In the genomic region with DNA sequence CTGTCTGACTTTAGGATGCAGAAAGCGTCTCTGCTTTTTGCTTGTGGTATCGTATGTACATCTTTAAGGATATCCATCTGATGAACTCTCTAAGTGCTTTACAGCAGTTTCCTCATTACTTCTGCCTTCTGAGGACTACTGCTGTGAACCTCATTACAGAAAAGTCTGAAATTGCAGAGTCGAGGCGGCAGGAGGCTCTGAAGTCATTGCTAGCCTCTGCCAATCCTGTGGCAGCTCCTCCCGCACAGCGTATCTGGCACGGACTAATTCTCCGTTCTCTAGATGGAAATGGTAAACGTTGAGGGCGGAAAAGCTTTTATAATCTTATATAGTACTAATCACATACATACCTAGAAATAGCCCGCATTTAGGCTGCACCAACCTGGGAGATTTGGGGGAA, we compare ENCODE assay signal across 15 mouse cellular contexts.
A peak's percentile ranks its signal among the peaks of the same experiment; 100 is the strongest.
DNase-seq lines count a peak whose midpoint lies in the region; ATAC-seq and TF ChIP-seq lines count a peak whose summit lies in the region.
"Had no signal": no experiment of that assay in that cellular context is flagged by ENCODE, and none has a peak within 500 bp of the region (broad histone marks: within the 10 kb centered on the region; RNA-seq: fewer than 3 reads in every experiment).

No protein-coding gene starts in this region.

- H3K27me3 ChIP-seq in hindbrain, embryonic 14.5 days (ENCODE audit: control insufficient read depth, insufficient read depth, low read length) = no peaks in the 10 kb centered on the region
- H3K27me3 ChIP-seq in hindbrain, embryonic 11.5 days (ENCODE audit: control insufficient read depth, insufficient read depth, low read length) = no peaks in the 10 kb centered on the region
- no peaks in the 10 kb centered on the region for H3K27me3 ChIP-seq in hindbrain, postnatal 0 days (ENCODE audit: insufficient read depth, low read length)
- no peaks in the 10 kb centered on the region for H3K27me3 ChIP-seq in limb, embryonic 14.5 days (ENCODE audit: control insufficient read depth, insufficient read depth, low read length)
- H3K27me3 ChIP-seq: CH12.LX; heart, embryonic 15.5 days; limb, embryonic 15.5 days had no signal

- no peak overlapping the region for H3K4me3 ChIP-seq in hindbrain, embryonic 14.5 days (replicated peaks; ENCODE audit: low read length)
- no peak overlapping the region for H3K4me3 ChIP-seq in hindbrain, embryonic 11.5 days (ENCODE audit: low read depth, low read length)
- no peak overlapping the region for H3K4me3 ChIP-seq in hindbrain, postnatal 0 days (ENCODE audit: low read length)
- no peak overlapping the region for H3K4me3 ChIP-seq in limb, embryonic 14.5 days (replicated peaks; ENCODE audit: low read length)
- H3K4me3 ChIP-seq: heart, embryonic 15.5 days; limb, embryonic 15.5 days; myocyte had no signal

- 0 out of 2 replicates have a peak, but pooled peaks cover 7% of the 10 kb centered on the region for H3K9me3 ChIP-seq in hindbrain, embryonic 14.5 days (ENCODE audit: control insufficient read depth, low read length)
- H3K9me3 ChIP-seq in hindbrain, embryonic 11.5 days (ENCODE audit: control insufficient read depth, low read length) = no peaks in the 10 kb centered on the region
- H3K9me3 ChIP-seq in hindbrain, postnatal 0 days (ENCODE audit: low read length) = no peaks in the 10 kb centered on the region
- no peaks in the 10 kb centered on the region for H3K9me3 ChIP-seq in limb, embryonic 14.5 days (ENCODE audit: control insufficient read depth, low read length)
- H3K9me3 ChIP-seq: heart, embryonic 15.5 days; limb, embryonic 15.5 days had no signal

- WGBS in hindbrain, embryonic 14.5 days = 68% methylated on average over 11 of the region's 11 CpGs
- WGBS in hindbrain, embryonic 11.5 days = 92% methylated on average over 11 of the region's 11 CpGs
- WGBS in hindbrain, postnatal 0 days = 52% methylated on average over 11 of the region's 11 CpGs
- WGBS in limb, embryonic 14.5 days = 25% methylated on average over 11 of the region's 11 CpGs

- no peak overlapping the region for H3K9ac ChIP-seq in hindbrain, embryonic 14.5 days
- no peak overlapping the region for H3K9ac ChIP-seq in hindbrain, embryonic 11.5 days (ENCODE audit: low read depth, low read length)
- no peak overlapping the region for H3K9ac ChIP-seq in hindbrain, postnatal 0 days (replicated peaks; ENCODE audit: low read length)
- no peak overlapping the region for H3K9ac ChIP-seq in limb, embryonic 14.5 days (ENCODE audit: low read depth, low read length, severe bottlenecking)
- H3K9ac ChIP-seq: heart, embryonic 15.5 days; limb, embryonic 15.5 days had no signal

- H3K36me3 ChIP-seq in hindbrain, embryonic 14.5 days (replicated peaks; ENCODE audit: control insufficient read depth, insufficient read depth) = no peaks in the 10 kb centered on the region
- no peaks in the 10 kb centered on the region for H3K36me3 ChIP-seq in hindbrain, embryonic 11.5 days (ENCODE audit: control insufficient read depth, insufficient read depth, low read length)
- no peaks in the 10 kb centered on the region for H3K36me3 ChIP-seq in hindbrain, postnatal 0 days (ENCODE audit: insufficient read depth, low read length)
- peaks cover 15% of the 10 kb centered on the region for H3K36me3 ChIP-seq in limb, embryonic 14.5 days (ENCODE audit: control insufficient read depth, insufficient read depth, low read length)

- peak; percentile 35 for DNase-seq in hindbrain, embryonic 14.5 days (ENCODE audit: low spot score)
- DNase-seq in hindbrain, embryonic 11.5 days (ENCODE audit: low spot score) = no peak
- DNase-seq in cerebellum, postnatal 25 days = peak; percentile 39 to 51
- peak; percentile 64 for DNase-seq in hindbrain, postnatal 0 days (ENCODE audit: low spot score)
- DNase-seq in limb, embryonic 14.5 days (ENCODE audit: low spot score) = peak; percentile 46
- no peak for DNase-seq in embryo, embryonic 10.5 days (ENCODE audit: low spot score)
- no peak for DNase-seq in kidney, adult 11 months
- DNase-seq in heart, postnatal 4 days = no peak
- DNase-seq: adrenal gland, postnatal 14 days; kidney, adult 8-10 months; lung, postnatal 14 days had no signal

- no peaks in the 10 kb centered on the region for H3K4me1 ChIP-seq in hindbrain, embryonic 14.5 days (replicated peaks; ENCODE audit: control insufficient read depth, insufficient read depth, low read length)
- no peaks in the 10 kb centered on the region for H3K4me1 ChIP-seq in hindbrain, embryonic 11.5 days (replicated peaks; ENCODE audit: control insufficient read depth, insufficient read depth, low read length)
- H3K4me1 ChIP-seq in hindbrain, postnatal 0 days (ENCODE audit: insufficient read depth, low read length) = no peaks in the 10 kb centered on the region
- H3K4me1 ChIP-seq in limb, embryonic 14.5 days (ENCODE audit: control insufficient read depth, insufficient read depth, low read length) = peaks cover 8% of the 10 kb centered on the region

- H3K4me2 ChIP-seq in hindbrain, embryonic 14.5 days (replicated peaks) = no peak overlapping the region
- H3K4me2 ChIP-seq in hindbrain, embryonic 11.5 days (replicated peaks; ENCODE audit: low read depth, low read length) = no peak overlapping the region
- H3K4me2 ChIP-seq in hindbrain, postnatal 0 days (ENCODE audit: low read depth, low read length) = peak overlapping the region; percentile 10; the same call in 1 of the 2 replicates
- no peak overlapping the region for H3K4me2 ChIP-seq in limb, embryonic 14.5 days (replicated peaks; ENCODE audit: low read depth, low read length, severe bottlenecking)
- H3K4me2 ChIP-seq: heart, embryonic 15.5 days; limb, embryonic 15.5 days had no signal

- no peak for TF ChIP-seq POLR2A in limb, embryonic 14.5 days (IDR thresholded peaks at IDR 0.05; ENCODE audit: borderline replicate concordance, extremely low read depth, insufficient read depth, insufficient read length)

- no peak for ATAC-seq in hindbrain, embryonic 14.5 days (ENCODE audit: low FRiP score)
- ATAC-seq in hindbrain, embryonic 11.5 days (ENCODE audit: low FRiP score) = no peak
- peak; percentile 70; the same call in 1 of the 2 replicates for ATAC-seq in hindbrain, postnatal 0 days
- ATAC-seq in limb, embryonic 14.5 days (ENCODE audit: low FRiP score, low read depth) = no peak

- no peak overlapping the region for H3K27ac ChIP-seq in hindbrain, embryonic 14.5 days
- H3K27ac ChIP-seq in hindbrain, embryonic 11.5 days (ENCODE audit: low read depth, low read length) = no peak overlapping the region
- H3K27ac ChIP-seq in hindbrain, postnatal 0 days = 0 out of 2 replicates have a peak overlapping the region, but pooled peaks have one; percentile 0
- H3K27ac ChIP-seq in limb, embryonic 14.5 days (replicated peaks; ENCODE audit: low read depth, low read length) = no peak overlapping the region
- H3K27ac ChIP-seq: heart, embryonic 15.5 days; limb, embryonic 15.5 days had no signal

- no peak for TF ChIP-seq CTCF in hindbrain, postnatal 0 days (IDR thresholded peaks at IDR 0.05; ENCODE audit: low read depth)

Comparison
In these comparisons a context has a peak if more than half of its experiments do, and no peak if none do; other contexts are left out.
1. DNase-seq: peak in hindbrain, embryonic 14.5 days (single experiment), cerebellum, postnatal 25 days (2 of 2), hindbrain, postnatal 0 days (single experiment) and limb, embryonic 14.5 days (single experiment); none in hindbrain, embryonic 11.5 days (single experiment), embryo, embryonic 10.5 days (single experiment), kidney, adult 11 months (single experiment) and heart, postnatal 4 days (single experiment).